Mouse (Mus musculus) forebrain, embryonic 10.5 days (tissue): ENCODE measurements at regions not wholly inside any gene's neighbourhood (a gene's known extent, or its start where the extent isn't known, plus 50 kb on each side); places are given as distances from the start of the nearest gene placed in this dataset.

Experiments
- DNase-seq: peaks from one replicate; pipeline ENCODE4 v3.0.0-alpha.2; 2017; ENCODE audit warnings: low spot score; ENCODE audit errors: extremely low spot score
- H3K27ac ChIP-seq: fragments of 300-500 bp; sonication (generic); 2 replicates; pipeline ENCODE4 v1.5.1; 2016; ENCODE audit warnings: mild to moderate bottlenecking
- H3K27me3 ChIP-seq: fragments of 300-500 bp; sonication (generic); 2 replicates; pipeline ENCODE4 v1.6.1; 2016; ENCODE audit warnings: mild to moderate bottlenecking; ENCODE audit not compliant: poor library complexity, severe bottlenecking
- H3K36me3 ChIP-seq: fragments of 300-500 bp; sonication (generic); replicated peaks from 2 replicates; pipeline ENCODE4 v1.6.1; 2016; ENCODE audit warnings: mild to moderate bottlenecking, moderate library complexity
- H3K4me1 ChIP-seq: fragments of 300-500 bp; sonication (generic); 2 replicates; pipeline ENCODE4 v1.6.1; 2016
- H3K4me3 ChIP-seq: fragments of 300-500 bp; sonication (generic); 2 replicates; pipeline ENCODE4 v1.5.1; 2016; ENCODE audit warnings: mild to moderate bottlenecking, moderate library complexity
- H3K9me3 ChIP-seq: fragments of 300-500 bp; sonication (generic); 2 replicates; pipeline ENCODE4 v1.6.1; 2016; ENCODE audit warnings: mild to moderate bottlenecking, moderate library complexity
- WGBS: fragments of 180-500 bp; shearing (Covaris S2); methylation state at CpG from one replicate; pipeline ENCODE4 v1.1.7; 2016; 5-methylcytosine and 5-hydroxymethylcytosine counted together

GRCm38 (mm10) chr2:8628007-8628406 is 1118.6 kb upstream of the Celf2 start:
- WGBS, result 90% methylated on average over 1 of the region's 1 CpGs
- Histone ChIP-seq H3K4me1 (no peaks in the 10 kb centered on the region), H3K9me3 (no peaks in the 10 kb centered on the region), H3K27ac (no peak overlapping the region), H3K36me3 (no peaks in the 10 kb centered on the region), H3K4me3 (no peak overlapping the region), H3K27me3 (no peaks in the 10 kb centered on the region)
- no peak for DNase-seq

GRCm38 (mm10) chr2:8628485-8629208 is 1119.3 kb upstream of the Celf2 start:
- no peak overlapping the region for H3K27ac ChIP-seq
- no peaks in the 10 kb centered on the region for H3K27me3 ChIP-seq
- no peaks in the 10 kb centered on the region for H3K4me1 ChIP-seq
- H3K4me3 ChIP-seq, result no peak overlapping the region
- no peaks in the 10 kb centered on the region for H3K36me3 ChIP-seq
- H3K9me3 ChIP-seq, result no peaks in the 10 kb centered on the region
- WGBS, result 93% methylated on average over 2 of the region's 2 CpGs
- DNase-seq, result no peak

- no peaks in the 10 kb centered on the region for H3K9me3 ChIP-seq
- H3K4me3 ChIP-seq, result no peak overlapping the region
- H3K36me3 ChIP-seq, result no peaks in the 10 kb centered on the region
- WGBS, result 69% methylated on average over 7 of the region's 7 CpGs
- no peaks in the 10 kb centered on the region for H3K4me1 ChIP-seq
- H3K27ac ChIP-seq, result no peak overlapping the region
- no peaks in the 10 kb centered on the region for H3K27me3 ChIP-seq
- DNase-seq, result no peak
Measured at GRCm38 (mm10) chr2:8638082-8638481, 1128.7 kb upstream of the Celf2 start.

GRCm38 (mm10) chr2:8639282-8639681 is 1129.9 kb upstream of the Celf2 start:
- no peaks in the 10 kb centered on the region for H3K27me3 ChIP-seq
- no peak for DNase-seq
- H3K4me1 ChIP-seq, result no peaks in the 10 kb centered on the region
- H3K4me3 ChIP-seq, result no peak overlapping the region
- WGBS, result 39% methylated on average over 3 of the region's 3 CpGs
- no peaks in the 10 kb centered on the region for H3K36me3 ChIP-seq
- H3K9me3 ChIP-seq, result no peaks in the 10 kb centered on the region
- H3K27ac ChIP-seq, result no peak overlapping the region

GRCm38 (mm10) chr2:8645463-8645862 is 1136.1 kb upstream of the Celf2 start:
- WGBS, result 67% methylated on average over 1 of the region's 1 CpGs
- no peak for DNase-seq
- no peaks in the 10 kb centered on the region for H3K27me3 ChIP-seq
- no peaks in the 10 kb centered on the region for H3K9me3 ChIP-seq
- no peaks in the 10 kb centered on the region for H3K4me1 ChIP-seq
- no peak overlapping the region for H3K4me3 ChIP-seq
- H3K36me3 ChIP-seq, result no peaks in the 10 kb centered on the region
- H3K27ac ChIP-seq, result no peak overlapping the region

GRCm38 (mm10) chr2:8660544-8660943 is 1151.2 kb upstream of the Celf2 start:
- 88% methylated on average over 7 of the region's 7 CpGs for WGBS

GRCm38 (mm10) chr2:8673751-8674378 is 1164.5 kb upstream of the Celf2 start:
- Histone ChIP-seq H3K9me3 (no peaks in the 10 kb centered on the region), H3K36me3 (no peaks in the 10 kb centered on the region), H3K4me3 (no peak overlapping the region), H3K4me1 (no peaks in the 10 kb centered on the region), H3K27ac (no peak overlapping the region), H3K27me3 (no peaks in the 10 kb centered on the region)
- WGBS, result 19% methylated on average over 10 of the region's 10 CpGs
- peak; percentile 55 for DNase-seq

More at GRCm38 (mm10) chr2:8660544-8660943, 1151.2 kb upstream of the Celf2 start:
- Histone ChIP-seq H3K4me1 (no peaks in the 10 kb centered on the region), H3K4me3 (no peak overlapping the region), H3K36me3 (no peaks in the 10 kb centered on the region), H3K27ac (no peak overlapping the region), H3K9me3 (no peaks in the 10 kb centered on the region), H3K27me3 (no peaks in the 10 kb centered on the region)
- no peak for DNase-seq

GRCm38 (mm10) chr2:8675537-8675936 is 1166.2 kb upstream of the Celf2 start:
- Histone ChIP-seq H3K4me1 (no peaks in the 10 kb centered on the region; the same call in 1 of the 2 replicates), H3K27me3 (no peaks in the 10 kb centered on the region), H3K36me3 (no peaks in the 10 kb centered on the region), H3K27ac (no peak overlapping the region), H3K9me3 (no peaks in the 10 kb centered on the region), H3K4me3 (no peak overlapping the region)
- no peak for DNase-seq
- WGBS, result 74% methylated on average over 4 of the region's 4 CpGs

- DNase-seq, result peak; percentile 28
- Histone ChIP-seq H3K27me3 (no peaks in the 10 kb centered on the region), H3K9me3 (no peaks in the 10 kb centered on the region), H3K36me3 (no peaks in the 10 kb centered on the region), H3K27ac (no peak overlapping the region), H3K4me1 (no peaks in the 10 kb centered on the region; the same call in 1 of the 2 replicates), H3K4me3 (no peak overlapping the region)
- WGBS, result 20% methylated on average over 4 of the region's 4 CpGs
Measured at GRCm38 (mm10) chr2:8676546-8676945, 1167.2 kb upstream of the Celf2 start.

GRCm38 (mm10) chr2:8690846-8691643 is 1181.7 kb upstream of the Celf2 start:
- Histone ChIP-seq H3K36me3 (no peaks in the 10 kb centered on the region), H3K4me1 (no peaks in the 10 kb centered on the region), H3K27me3 (no peaks in the 10 kb centered on the region), H3K4me3 (no peak overlapping the region), H3K9me3 (no peaks in the 10 kb centered on the region), H3K27ac (no peak overlapping the region)
- WGBS, result 79% methylated on average over 8 of the region's 8 CpGs
- DNase-seq, result no peak

GRCm38 (mm10) chr2:8729306-8729705 is 1151.7 kb upstream of the 4930412O13Rik start:
- DNase-seq, result no peak
- H3K27me3 ChIP-seq, result no peaks in the 10 kb centered on the region
- WGBS, result 76% methylated on average over 8 of the region's 8 CpGs

GRCm38 (mm10) chr2:8754142-8754541 is 1126.9 kb upstream of the 4930412O13Rik start:
- Histone ChIP-seq H3K4me3 (no peak overlapping the region), H3K27me3 (no peaks in the 10 kb centered on the region), H3K36me3 (no peaks in the 10 kb centered on the region), H3K9me3 (no peaks in the 10 kb centered on the region), H3K4me1 (no peaks in the 10 kb centered on the region), H3K27ac (no peak overlapping the region)
- DNase-seq, result peak; percentile 16
- 8% methylated on average over 1 of the region's 1 CpGs for WGBS

More at GRCm38 (mm10) chr2:8729306-8729705, 1151.7 kb upstream of the 4930412O13Rik start:
- Histone ChIP-seq H3K4me1 (peaks cover 3% of the 10 kb centered on the region; the same call in 1 of the 2 replicates), H3K27ac (no peak overlapping the region), H3K36me3 (no peaks in the 10 kb centered on the region), H3K9me3 (no peaks in the 10 kb centered on the region), H3K4me3 (no peak overlapping the region)

- WGBS, result 83% methylated on average over 4 of the region's 4 CpGs
- Histone ChIP-seq H3K4me3 (no peak overlapping the region), H3K27me3 (no peaks in the 10 kb centered on the region)
Measured at GRCm38 (mm10) chr2:8756546-8756945, 1124.5 kb upstream of the 4930412O13Rik start.

More at GRCm38 (mm10) chr2:8756546-8756945, 1124.5 kb upstream of the 4930412O13Rik start:
- Histone ChIP-seq H3K9me3 (no peaks in the 10 kb centered on the region), H3K36me3 (no peaks in the 10 kb centered on the region), H3K4me1 (no peaks in the 10 kb centered on the region), H3K27ac (no peak overlapping the region)
- no peak for DNase-seq
